Mouse (Mus musculus) c-Kit-positive CD71-positive TER-119-negative erythroid progenitor cells, embryonic 14.5 days (primary cell): ENCODE results near the gene Cutal.

ENCODE experiments used
- DNase-seq: peaks from one replicate; pipeline ENCODE4 v3.0.0-alpha.2; 2013; ENCODE audit warnings: low read depth

The Cutal gene

DNA sequence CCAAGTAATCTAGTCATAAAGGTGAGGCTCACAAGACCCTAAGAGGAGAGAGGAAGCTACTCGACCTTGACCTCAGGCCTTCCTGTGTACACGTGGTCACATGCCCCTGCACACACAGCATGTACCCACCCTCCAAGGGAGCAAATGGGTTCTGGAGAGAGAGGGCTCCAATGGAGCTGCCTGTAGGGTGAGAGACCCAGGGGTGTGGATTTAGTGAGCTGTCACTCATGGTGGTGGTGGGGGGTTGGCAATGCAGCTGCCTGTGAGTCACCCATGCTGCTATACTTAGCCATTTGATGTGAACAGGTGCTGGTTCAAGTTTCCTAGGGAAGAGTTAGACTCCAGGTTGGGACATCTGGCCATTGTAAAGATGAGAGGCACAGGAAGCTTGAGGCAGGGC, 45.9 kb downstream of the Cutal start:
- no peak for DNase-seq

GRCm38 (mm10) chr2:34922729-34923128, 48.5 kb downstream of the Cutal start:
- no peak for DNase-seq

- DNase-seq: no peak
Observed at GRCm38 (mm10) chr2:34927320-34927719, 53.1 kb downstream of the Cutal start.

DNA sequence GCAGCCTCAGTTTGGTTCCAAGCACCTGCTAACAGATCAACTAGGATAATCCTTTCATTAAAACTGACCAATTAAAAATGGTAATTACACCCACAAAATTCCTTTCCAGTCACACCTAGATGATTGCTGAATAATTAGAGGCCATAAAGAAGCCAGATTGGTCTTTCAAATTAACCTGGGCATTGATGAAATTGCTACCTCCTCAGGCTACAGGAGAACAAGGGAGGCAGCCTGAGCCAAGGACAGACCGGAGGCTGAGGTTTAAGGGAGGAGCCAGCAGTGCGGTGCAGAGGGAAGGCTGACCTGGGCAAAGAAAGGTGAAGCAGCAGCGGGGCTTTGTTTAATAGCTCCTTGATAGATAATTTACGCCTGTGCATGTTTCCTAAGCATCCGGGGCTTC, 63.3 kb downstream of the Cutal start:
- no peak for DNase-seq

DNA sequence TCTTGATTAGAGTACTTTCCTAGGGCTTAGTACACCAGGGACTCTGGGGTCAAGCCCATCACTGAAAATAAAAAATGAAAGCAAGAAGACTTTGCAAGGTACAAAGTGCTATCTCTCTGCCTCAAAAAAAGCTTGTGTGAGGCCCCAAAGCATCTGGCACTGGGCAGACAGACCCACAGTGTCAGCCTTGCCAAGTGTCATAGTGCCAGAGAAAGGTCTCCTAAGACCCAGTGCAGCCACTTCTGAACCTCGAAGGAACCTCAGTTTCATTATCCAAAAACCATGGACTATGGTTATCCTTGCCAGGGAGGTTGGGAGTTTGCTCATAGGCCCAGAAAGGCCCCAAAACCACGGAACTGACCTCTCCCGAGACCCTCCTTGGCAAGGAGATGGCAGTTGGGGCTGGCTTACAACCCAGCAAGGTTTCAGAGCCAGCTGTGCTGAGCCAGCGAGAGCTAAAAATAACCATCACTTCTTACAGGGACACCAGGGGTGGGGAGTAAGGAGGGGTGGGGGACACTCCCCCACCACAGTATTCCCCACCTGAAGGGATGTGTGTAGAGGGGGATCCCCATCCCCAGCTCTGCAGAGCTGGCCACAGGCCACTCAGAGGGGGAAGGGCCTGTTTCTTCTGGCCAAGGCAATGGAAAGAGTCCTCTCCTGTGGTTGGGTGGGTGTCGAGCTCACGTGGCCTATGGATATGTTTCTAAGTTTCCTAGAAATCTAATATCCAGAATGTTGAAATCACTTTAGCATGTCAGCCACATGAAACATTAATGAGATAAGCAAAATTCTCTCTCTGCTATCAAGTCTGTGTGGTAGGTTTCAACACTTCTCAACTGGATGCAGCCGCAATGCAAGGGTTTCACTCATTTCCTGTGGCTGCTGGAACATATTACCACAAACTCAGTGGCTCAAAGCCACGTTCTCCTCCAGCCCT, 64.3 kb downstream of the Cutal start:
- no peak for DNase-seq

DNA sequence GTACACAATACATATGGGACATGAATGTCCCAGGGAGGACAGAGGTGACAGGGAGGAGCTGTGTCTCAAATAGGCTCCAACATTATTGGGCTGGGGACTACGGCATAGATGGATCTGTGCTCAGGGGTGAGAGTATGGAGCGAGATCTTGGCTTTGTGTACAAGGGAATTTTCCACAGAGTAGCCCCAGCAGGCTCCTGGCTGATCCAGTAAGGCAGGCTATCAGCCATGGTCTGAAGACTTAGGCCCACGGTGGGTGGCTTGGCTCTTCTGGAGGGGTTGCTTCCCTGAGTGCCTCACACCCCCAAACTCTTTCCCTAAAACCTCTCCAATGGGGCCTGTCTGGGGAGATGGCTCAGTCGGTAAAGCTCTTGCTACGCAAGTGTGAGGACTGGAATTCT, 66.0 kb downstream of the Cutal start:
- no peak for DNase-seq

DNA sequence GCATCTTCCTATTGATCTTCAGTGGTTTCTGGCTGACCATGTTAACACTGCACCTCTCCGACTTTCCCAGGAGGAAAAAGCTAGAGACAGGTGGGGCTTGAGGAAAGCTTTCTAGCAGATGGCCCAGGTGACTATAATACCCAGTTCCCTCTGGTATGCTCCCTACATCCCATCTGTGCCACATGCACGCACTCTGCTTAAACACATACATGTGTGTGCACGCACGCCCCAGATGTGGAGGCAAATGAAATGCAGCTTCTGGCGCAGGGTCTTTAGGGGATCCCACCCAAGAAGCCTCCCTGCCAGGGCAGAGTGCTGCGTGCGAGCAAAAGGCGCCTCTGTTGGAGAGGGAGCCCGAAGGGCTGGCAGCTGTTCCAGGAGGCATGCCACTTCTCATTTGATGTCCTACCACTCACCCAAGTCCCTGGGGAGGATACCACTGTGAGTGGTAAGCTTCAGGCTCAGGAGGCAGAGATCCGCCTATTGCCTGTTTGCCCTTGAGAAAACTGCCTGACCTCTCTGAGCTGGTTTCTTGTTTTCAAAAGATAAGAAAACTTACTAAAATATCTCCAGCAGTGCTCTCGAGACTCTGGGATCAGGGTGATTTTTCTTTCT, 67.0 kb downstream of the Cutal start:
- DNase-seq: no peak
